Mouse (Mus musculus) liver, adult 2 months (tissue): Measurements from ENCODE around the gene Atp6v1g2.

Source experiments
- CTCF ChIP-seq: fragments of 200-500 bp; IDR thresholded peaks from 2 replicates; pipeline ENCODE4 v1.5.1; 2011; ENCODE audit warnings: low read depth, low read length, control low read depth
- POLR2A ChIP-seq: fragments of 200-500 bp; IDR thresholded peaks from 2 replicates; pipeline ENCODE4 v1.6.1; 2011; ENCODE audit warnings: low read length, control low read depth; ENCODE audit not compliant: insufficient read depth; ENCODE audit errors: extremely low read depth

GRCm38 (mm10) chr17:35249451-35250197, 16.2 kb downstream of the Atp6v1g2 start:
- no peak for TF ChIP-seq POLR2A
- no peak for TF ChIP-seq CTCF
